Mouse (Mus musculus) adrenal gland, adult 2 months (tissue): Measurements from ENCODE around the gene Exoc6b. TPM values are rescaled to one million over a fixed set of nuclear protein-coding genes. Genes with fewer than 3 reads are reported as not detected.

Source experiments
- DNase-seq: peaks from one replicate; pipeline ENCODE4 v3.0.0; 2021
- polyA plus RNA-seq: library from polyadenylated mRNA; depleted of rRNA; stranded (reverse); fragments of >200 nt; gene quantifications from 2 replicates; pipeline ENCODE4 v1.2.3, GENCODE M21; 2012
- total RNA-seq, 2 experiments: library from RNA; stranded (reverse); gene quantifications; 2 replicates each; pipeline ENCODE4 v1.2.3; 2021

Exoc6b gene
- total and polyA plus RNA-seq, 3 experiments, result 7.4 to 45.1 (median 42.8) TPM

DNA sequence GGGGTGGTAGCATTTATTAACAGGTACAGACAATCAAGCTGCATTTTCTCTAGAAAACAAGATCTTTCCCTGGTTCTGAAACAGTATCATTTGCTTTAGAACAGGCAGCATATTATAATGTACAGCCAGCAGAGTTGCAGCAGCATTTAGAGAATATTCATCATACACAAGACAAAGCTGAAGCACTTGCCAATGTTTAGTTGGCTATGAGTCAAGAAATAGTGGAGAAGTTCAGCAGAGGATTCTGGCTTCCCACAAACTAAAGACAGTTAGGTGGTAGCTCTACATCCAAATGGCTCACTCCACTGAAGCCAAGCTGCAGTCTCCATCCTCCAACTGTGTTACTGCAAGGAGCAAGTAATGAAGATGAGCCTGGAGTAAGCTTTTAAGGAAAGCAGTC is 342.4 kb downstream of the Exoc6b start:
- no peak for DNase-seq

- no peak for DNase-seq
Observed at GRCm38 (mm10) chr6:84713171-84713570, 356.1 kb downstream of the Exoc6b start.

DNA sequence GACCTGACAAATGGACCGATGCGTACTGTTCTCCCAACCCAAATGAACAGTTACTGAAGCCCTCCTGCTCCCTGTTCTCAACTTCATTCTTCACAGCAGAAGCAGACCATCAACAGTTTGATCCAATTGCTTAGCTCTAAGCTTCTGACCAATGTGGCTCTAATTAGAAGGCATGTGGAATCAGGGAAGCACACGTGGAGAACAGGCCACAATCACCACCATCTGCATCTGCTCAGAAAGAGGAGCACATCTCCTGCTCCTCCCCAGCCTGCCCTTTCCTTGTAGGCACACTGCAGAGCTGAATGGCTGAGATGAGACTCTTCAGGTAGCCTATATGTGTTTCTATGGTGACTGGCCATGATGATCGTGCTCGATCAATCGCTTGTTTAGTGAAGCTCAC is 358.5 kb downstream of the Exoc6b start:
- DNase-seq, result no peak

- no peak for DNase-seq
Observed at GRCm38 (mm10) chr6:84708631-84709030, 360.7 kb downstream of the Exoc6b start.

DNA sequence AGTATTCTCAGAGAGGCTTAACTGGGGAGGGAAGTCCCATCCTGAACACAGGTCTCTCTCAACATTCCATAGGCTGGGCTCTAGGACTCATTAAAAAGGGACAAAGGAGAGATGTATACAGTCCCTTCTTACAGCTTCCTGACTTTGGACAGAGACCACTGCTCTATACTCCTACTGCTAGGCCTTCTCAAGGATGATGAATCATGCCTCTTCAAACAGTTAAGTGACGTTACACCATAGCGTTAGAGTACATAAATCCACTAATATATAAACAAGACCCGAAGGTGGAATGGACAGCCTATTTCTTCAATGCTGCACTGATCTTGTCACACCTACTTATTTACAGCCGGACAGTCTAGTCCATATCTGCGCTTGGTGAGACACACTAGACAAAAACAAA is 369.7 kb downstream of the Exoc6b start:
- no peak for DNase-seq

GRCm38 (mm10) chr6:84698288-84698673 is 371.0 kb downstream of the Exoc6b start:
- no peak for DNase-seq

GRCm38 (mm10) chr6:84697474-84698287 is 371.6 kb downstream of the Exoc6b start:
- DNase-seq, result peak; percentile 75

DNA sequence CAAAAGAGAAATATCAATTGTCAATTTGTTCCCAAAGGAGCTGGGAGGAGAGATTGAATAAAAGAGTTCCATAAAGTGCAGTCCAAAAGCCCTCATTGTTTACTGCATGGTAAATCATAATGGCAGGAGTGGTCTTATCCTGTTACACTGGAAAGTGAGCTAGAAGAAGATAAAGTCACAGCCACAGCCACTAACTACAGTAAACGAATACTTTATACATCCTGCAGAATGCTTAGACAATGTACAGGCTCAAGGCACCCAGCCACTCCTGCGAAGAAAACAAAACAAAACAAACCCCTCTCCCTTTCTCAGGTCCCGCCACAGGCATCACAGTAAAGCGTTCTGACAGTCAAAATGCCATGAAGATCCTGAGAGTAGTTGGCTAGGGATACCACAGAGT is 375.5 kb downstream of the Exoc6b start:
- no peak for DNase-seq

- no peak for DNase-seq
Observed at GRCm38 (mm10) chr6:84693204-84693603, 376.1 kb downstream of the Exoc6b start.

DNA sequence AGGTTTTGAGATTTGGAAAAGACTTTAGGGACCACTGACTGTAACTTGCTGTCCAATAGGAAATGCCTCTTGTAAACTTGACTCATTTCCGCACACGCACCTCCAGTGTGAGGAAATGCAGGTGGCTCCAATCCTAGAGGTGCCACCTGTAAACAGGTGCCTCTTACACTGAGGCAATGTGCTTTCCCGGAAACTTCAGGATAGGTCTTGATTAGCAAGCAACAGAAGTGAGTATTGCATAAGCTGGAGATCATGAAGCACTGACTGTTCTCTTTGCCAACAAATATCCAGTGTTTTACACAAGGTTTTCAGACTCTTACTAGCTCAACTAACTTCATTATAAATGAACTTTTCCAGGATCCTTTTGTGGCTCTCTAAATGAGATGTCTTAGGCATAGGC is 377.4 kb downstream of the Exoc6b start:
- DNase-seq, result no peak

DNA sequence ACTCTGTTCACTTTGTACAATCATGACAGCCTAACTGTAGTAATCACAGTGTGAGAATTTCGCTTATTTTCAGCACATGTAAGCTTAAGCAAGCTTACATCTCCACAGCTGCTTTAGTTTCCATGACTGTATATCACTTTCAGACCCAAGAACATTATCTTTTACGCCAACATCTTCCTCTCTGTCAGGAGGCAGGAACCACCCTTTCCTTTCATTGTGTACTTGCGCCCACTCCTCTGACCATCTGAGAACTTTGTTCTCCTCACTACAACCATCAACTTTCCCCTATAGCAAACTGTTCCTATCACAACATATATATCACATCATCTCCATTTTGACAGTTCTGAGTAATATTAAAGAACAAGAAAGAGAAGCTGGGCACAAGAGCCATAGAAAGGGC is 391.5 kb downstream of the Exoc6b start:
- no peak for DNase-seq

GRCm38 (mm10) chr6:84674936-84675335 is 394.4 kb downstream of the Exoc6b start:
- no peak for DNase-seq

- no peak for DNase-seq
Observed at GRCm38 (mm10) chr6:84674136-84674535, 395.2 kb downstream of the Exoc6b start.

DNA sequence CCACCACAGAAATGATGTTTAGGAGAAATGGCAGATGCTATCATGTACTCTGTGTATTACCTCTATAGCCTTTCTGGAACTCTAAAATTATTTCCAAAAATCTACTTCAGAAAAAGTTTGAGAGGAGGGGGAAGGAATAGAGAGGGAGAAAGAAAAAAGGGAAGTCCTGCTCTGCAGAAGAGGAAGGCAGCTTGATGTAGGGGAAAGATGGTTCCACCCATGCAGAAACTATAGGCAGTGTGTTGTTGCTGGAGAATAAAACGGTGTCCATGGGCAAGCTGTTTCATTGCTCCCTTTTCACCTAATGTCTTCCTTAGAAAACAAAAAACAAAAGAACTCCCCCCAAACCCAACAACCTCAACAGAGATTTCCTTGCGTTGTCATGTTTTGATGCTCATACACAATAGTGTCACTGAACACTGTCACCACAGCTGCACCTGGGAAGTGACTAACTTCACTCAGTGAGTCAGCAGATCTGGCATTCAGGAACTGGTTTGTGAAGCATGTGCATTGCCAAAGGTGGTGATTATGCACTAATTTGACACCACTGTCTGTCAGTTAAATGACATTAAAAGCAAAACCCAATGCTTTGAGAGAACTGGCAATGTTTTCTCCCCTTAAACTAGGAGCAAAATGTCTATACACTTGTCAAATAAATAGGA is 407.7 kb downstream of the Exoc6b start:
- DNase-seq, result no peak

- no peak for DNase-seq
Observed at GRCm38 (mm10) chr6:84660982-84661381, 408.3 kb downstream of the Exoc6b start.

DNA sequence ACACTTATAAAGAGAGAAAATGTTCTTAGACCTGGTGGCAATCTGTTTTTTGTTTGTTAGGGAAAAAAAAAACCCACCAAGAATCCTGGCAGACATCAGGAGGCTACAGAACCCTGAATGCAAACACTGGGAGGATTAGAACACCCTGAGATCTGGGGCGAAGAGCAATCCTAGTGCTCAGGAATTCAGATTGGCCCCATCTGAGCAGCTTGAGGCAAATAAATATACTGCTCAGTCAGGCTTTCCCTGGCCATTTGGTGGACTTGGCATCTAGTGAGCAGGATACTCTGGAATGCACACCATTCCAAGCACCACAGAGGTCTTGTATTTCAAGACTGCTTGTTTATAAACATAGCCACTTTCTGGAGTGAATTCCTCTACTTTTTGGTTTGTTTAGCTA is 412.2 kb downstream of the Exoc6b start:
- DNase-seq, result no peak

GRCm38 (mm10) chr6:84656680-84657079 is 412.6 kb downstream of the Exoc6b start:
- DNase-seq, result peak; percentile 30

DNA sequence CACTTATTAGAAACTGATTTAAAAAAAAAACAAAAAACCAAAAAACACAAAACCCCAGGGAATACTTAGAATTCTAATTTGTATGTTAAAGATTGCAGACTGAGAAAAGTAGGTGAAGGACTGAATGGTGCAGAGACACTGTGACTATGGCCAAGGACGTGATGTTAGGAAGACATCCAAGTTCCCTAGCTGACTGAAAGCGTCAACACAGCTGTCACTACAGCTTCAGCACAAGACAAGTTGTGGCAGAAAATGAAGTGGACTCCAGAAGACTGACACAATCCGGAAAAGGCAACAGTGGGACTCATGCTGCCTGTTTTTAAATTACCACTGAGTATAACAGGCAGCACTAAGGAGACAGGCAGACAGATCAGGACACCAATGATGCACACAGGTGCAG is 417.4 kb downstream of the Exoc6b start:
- peak; percentile 33 for DNase-seq

DNA sequence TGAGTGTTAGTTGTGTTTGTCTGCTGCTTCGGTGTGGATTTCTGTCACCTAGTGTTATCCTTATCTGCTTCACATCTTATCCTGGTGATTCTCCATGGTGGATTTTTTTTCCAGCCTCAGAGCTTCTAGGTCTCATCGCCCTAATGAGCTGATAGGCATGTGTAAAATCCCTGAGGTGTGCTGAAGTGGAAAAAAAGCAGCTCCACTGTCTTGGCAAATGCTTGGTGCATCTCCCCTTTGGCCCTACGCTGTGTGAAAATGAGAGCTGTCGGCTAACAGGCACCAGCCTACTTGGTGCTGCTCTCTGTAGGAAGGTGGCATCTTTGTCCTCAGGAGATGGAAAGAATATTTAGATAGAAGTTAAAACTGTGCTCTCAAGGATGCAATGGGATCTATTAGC is 422.1 kb downstream of the Exoc6b start:
- DNase-seq, result no peak

DNA sequence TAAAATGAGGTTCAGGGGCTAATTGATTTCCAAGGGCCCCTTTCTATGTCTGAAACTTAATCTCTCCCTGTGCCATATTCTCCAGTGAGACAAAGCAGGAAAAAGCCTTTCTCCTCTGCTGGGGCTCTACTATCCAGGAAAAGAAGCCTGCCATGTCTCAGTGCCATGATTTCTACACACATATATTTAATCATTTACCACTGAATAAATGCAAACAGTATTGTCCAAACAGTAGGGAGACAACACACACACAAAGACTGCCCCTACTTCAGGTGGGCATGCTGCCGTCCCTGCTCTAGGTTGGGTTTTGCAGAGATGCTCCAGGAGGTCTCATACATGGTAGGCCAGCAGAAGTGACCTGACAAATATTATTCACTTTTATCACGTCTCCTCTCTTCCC is 422.6 kb downstream of the Exoc6b start:
- DNase-seq, result no peak

- DNase-seq, result no peak
Observed at GRCm38 (mm10) chr6:84641062-84641431, 428.3 kb downstream of the Exoc6b start.

GRCm38 (mm10) chr6:84640324-84641061 is 428.8 kb downstream of the Exoc6b start:
- DNase-seq, result peak; percentile 63

- DNase-seq, result peak; percentile 59
Observed at GRCm38 (mm10) chr6:84638206-84638605, 431.1 kb downstream of the Exoc6b start.
